Mouse (Mus musculus) CD4-positive, CD25-positive, alpha-beta regulatory T cell, adult 2 months (primary cell): ENCODE measurements around the gene Top2a.
"Not testable (repeated sequence)": the region's sequence is repeated elsewhere in the genome, so short reads cannot be mapped to it uniquely, and the experiment has no call there.

Experiments used
- DNase-seq: peaks from one replicate; pipeline ENCODE4 v3.0.0-alpha.2; 2012; ENCODE audit warnings: low read depth, low spot score

Top2a gene

GRCm38 (mm10) chr11:99041051-99041729 lies 17.2 kb upstream of the Top2a start, which contains the start of gene Igfbp4:
Gene Igfbp4, plus strand, starts transcription at chr11:99041244.
- DNase-seq = peak; percentile 52

GRCm38 (mm10) chr11:99040346-99040974 lies 16.5 kb upstream of the Top2a start:
- DNase-seq = peak; percentile 53

DNA sequence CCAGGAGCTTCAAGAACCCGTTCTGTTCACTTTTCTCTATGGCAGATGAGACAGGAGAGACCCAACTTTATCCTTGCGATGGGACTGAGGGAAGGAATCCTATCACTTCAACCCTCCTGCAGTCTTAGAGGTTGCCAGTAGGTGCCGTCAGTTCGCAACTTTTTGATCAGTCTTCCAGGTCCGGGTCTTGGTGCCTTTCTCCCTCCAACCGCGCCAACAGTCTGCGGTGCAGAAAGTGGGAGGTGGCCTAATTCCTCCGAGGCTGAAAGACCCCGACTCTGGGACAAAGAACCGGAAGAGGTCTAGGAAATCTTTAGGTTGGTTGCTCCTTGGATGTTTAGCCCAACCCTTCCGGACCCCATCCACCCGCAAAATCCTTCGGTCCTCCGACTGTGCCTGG lies 15.8 kb upstream of the Top2a start:
- DNase-seq = peak; percentile 88

GRCm38 (mm10) chr11:99036254-99036653 lies 12.3 kb upstream of the Top2a start:
- DNase-seq = no peak

DNA sequence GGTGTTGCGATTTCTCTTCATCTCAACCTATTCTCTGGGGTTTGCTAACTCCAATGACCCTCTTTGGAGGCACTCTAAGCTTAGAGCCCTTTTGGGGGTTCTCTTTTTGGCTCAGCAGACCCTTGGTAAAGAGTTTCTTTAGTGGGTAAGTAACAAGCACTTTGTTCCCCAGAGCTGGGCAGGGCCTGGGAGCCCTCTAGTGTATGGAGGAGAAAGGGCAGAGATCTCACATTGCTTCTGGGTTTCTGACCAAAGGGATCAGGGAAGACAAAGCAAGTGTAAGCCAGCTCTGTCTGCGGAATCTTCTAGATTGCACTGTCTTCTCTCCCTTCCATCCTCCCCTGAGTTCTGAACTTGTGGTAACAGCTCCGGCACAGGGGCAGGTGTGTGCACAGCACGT lies 11.4 kb upstream of the Top2a start:
- peak; percentile 37 for DNase-seq

DNA sequence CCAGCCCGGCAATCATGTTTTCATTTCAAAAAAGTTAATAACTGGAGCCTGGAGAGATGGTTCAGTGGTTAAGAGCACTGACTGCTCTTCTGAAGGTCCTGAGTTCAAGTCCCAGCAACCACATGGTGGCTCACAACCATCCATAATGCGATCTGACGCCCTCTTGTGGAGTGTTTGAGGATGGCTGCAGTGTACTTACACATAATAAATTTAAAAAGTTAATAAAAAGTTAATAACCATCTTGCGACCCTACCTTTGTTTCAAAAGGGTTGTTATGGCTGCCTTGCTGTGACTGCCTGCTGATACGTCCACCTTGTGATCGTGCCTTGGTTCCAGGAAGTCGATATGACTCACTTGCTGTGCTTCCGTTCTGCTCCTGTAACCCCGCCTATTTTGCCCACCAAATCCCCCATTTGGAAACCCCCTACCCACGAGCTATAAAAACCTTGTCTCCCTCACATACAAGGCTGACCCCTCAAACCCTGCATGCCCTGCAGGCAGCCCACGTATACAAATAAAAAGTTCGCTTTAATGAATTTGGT lies 3.0 kb upstream of the Top2a start:
- peak; percentile 53 for DNase-seq

- no peak for DNase-seq
Measured at GRCm38 (mm10) chr11:99025878-99026277, 1.9 kb upstream of the Top2a start.

DNA sequence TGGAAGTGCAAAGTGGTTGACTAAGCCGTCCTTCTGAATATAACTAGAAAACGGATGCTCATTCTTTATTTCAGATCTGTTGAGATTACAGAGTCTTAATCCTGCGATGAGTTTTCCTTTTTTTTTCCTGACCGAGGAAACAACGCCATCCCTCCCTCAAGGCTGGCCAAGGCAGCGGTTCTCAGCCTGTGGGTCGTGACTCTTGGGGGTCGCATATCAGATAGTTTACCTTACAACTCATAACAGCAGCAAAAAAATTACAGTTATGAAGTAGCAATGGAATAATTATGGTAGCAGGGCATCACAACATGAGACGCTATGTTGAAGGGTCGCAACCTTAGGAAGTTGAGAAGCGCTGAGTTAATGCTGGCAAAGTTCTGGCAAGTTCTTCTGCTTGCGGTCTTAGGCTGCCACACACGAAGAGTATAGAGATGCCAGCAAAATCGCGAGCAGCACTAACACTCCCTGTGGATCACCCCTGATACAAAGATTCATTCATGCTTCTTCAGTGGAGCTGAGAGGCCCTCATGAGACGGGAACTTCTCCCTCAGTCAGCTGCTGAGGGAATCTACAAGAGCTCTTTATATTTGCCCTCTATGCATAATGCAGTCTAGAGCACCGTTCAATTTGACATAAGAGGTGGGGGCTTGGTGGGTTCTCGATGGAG lies 612 bp upstream of the Top2a start:
- DNase-seq = no peak

GRCm38 (mm10) chr11:99023094-99023493 lies 895 bp downstream of the Top2a start:
- no peak for DNase-seq

DNA sequence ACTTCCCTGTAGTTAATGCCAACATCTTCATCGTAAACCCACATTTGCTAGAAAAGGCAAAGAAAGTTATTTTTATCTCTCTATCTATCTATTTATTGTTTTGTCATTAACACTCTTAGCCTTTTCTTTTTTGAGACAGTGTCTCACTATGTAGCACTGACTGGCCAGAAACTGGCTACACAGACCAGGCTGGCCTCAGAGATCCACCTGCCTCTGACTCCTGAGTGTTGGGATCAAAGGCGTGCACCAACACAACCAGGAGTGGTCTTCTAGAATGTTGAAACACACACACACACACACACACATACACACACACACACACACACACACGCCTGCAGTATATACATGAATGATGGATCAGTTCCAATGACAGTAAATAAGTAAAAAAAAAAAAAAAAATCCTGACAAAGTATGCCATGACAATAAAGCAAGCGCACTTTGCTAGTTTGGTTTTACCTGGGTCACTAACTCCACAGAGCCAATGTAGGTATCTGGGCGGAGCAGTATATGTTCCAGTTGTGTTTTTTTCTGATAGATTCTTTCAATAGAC lies 1.5 kb downstream of the Top2a start:
- DNase-seq = no peak

DNA sequence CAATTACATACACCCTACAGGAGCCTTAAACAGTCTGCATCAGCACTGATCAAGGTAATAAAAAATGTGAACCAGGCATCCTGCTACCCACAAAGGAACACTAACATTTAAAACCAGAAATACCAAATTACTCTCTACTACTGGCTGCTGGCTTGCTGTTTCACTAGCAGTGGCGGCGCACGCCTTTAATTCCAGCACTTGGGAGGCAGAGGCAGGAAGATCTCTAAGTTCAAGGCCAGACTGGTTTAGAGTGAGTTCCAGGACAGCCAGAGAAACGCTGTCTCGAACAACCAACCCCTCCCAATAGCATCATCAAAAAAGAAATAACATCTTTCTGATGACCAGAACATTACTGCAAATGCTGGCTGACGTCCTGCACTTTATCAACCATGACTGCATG lies 4.1 kb downstream of the Top2a start:
- DNase-seq = no peak

DNA sequence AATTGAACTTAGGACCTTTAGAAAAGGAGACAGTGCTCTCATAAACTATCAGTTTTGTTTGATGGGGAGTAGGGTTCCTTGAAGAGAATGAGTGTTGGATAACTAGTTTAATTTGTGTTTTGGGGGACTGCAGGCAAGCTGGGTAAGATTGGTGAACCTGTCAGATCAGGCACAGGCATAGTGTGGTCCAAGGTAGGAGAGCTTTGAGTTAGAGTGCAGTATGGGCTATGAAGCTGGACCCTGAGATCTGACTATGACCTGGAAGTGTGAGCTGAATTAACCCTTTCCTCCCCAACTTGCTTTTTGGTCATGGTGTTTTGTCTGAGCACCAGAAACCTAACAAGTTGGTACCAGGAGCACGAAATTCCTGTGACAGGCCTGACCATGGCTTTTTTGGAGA lies 10.1 kb downstream of the Top2a start:
- no peak for DNase-seq

DNA sequence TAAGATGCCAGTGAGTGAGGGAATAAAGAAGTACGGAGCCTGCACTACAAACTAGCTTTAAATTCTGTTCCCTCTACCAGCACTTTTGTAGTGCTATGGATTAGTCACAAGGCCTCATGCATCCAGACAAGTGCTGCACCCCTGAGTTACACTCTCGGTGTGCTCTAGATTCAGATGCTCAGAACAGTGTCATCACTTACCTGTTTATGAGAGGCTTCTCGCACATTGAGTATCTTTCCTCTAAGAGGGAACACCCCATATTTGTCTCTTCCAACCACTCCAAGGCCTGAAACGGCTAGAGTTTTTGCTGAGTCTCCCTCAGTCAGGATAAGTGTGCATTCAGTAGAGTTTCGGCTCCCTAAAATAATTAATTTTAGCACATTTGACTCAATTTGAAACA lies 13.3 kb downstream of the Top2a start:
- no peak for DNase-seq

DNA sequence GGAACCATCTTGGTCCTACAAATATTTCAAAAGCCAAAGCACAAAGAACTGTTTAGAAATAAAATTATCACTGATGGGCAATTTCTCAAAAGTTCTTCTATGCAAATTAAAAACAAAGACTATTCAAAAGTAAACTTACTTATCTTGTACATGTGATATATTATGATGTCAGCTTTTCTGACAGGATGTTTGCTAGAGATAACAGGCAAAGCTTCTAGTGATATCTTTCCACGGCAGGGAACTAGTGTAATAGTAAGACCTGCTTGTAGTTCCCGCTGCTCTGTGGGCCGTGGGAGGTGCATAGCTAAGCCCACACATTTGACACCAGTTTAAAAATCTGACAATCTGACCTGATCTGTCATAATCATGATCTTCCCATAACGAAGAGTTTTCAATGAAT lies 13.9 kb downstream of the Top2a start:
- DNase-seq = peak; percentile 45

- no peak for DNase-seq
Measured at GRCm38 (mm10) chr11:99006788-99007187, 17.2 kb downstream of the Top2a start.

DNA sequence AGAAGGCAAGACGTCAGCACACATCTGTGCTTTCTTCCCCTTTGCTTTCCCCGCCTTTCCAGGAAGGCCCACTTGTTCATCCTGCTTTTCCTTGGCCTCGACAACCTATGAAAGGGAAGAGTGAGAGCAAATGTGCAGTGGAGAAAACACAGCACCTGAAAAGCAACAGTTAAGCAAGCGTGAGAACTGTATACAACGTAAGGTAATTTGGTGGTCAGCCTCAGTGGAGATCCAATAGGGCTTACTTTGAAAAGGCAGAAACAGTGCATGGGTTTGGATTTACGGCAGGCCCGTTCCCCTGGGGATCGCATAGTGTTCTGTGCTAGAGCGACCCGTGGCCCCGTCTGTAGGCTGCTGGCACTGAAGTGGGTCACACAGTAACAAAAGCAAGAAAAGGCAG lies 24.7 kb downstream of the Top2a start:
- DNase-seq = no peak

GRCm38 (mm10) chr11:98998776-98999175 lies 25.2 kb downstream of the Top2a start:
- DNase-seq = no peak

DNA sequence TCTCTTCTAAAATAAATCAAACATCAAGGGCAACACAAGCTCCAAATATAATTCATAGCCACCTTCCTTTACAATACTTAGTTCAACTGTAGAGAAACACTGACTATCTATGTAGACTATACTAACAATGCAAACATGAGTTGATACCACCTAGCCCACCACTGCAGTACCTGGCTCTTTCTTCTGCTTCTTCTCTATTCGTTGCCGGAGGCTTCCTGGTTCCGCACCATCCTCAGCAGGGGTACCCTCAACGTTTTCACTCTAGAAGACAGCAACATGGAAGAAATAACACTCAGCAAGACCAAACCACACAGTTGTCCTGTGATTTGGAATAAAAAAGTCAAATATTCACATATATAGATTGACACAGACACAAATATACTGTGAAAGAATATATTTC lies 26.3 kb downstream of the Top2a start:
- DNase-seq = no peak

DNA sequence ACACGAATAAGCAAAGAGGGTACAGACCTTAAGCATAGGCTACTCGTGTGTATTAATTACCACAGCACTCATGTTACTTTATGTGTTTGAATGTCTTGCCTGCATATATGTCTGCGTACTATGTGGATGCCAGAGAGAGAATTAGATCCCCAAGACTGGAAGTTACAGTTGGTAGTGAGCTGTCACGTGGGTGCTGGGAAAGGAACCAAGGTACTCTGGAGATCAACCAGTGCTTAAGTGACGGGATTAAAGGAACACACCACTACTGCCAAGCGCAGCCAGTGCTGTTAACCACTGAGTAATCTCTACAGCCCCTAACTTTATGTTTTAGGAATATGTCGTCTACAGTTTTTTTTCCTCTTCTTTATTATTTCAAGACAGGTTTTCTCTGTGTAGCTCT lies 28.0 kb downstream of the Top2a start:
- DNase-seq = no peak

DNA sequence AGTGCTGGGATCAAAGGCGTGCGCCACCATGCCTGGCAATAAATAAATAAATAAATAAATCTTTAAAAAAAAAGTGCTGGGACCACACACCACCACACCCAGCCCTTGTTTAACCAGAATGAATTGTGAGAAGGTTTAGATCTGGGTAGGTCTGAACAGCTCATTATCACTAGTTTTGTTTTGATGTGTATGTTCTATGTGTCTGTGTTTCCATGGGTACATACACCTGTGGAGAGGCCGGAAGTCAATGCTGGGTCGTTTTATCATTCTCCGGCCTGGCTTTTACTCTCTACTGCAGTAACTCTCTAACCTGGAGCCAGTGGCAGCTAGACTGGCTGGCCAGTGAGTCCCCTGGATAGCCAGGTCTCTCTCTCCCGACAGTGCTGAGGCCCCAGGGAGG lies 33.1 kb downstream of the Top2a start:
- DNase-seq = peak; percentile 39

GRCm38 (mm10) chr11:98988260-98988659 lies 35.7 kb downstream of the Top2a start:
- DNase-seq = not testable (repeated sequence)

- DNase-seq = no peak
Measured at GRCm38 (mm10) chr11:98985542-98985941, 38.4 kb downstream of the Top2a start.
